Mouse (Mus musculus): ENCODE data around the gene Eif2d. TPM values are rescaled to one million over a fixed set of nuclear protein-coding genes. Genes with fewer than 3 reads are reported as not detected.
"Not testable (repeated sequence)": the region's sequence is repeated elsewhere in the genome, so short reads cannot be mapped to it uniquely, and the experiment has no call there.

The Eif2d gene
- polyA plus RNA-seq, 1 experiment from 2014 or later, result 58.0 TPM

- peak within 1 kb of the TSS; percentile 92 for H3K27ac ChIP-seq (ENCODE audit: low read length)
- H3K9me3 ChIP-seq (ENCODE audit: control insufficient read depth, low read length), result no peaks in the 10 kb centered on the region
- ATAC-seq, result peak; percentile 99
- H3K27me3 ChIP-seq (replicated peaks; ENCODE audit: control insufficient read depth, insufficient read depth, low read length), result no peaks in the 10 kb centered on the region
- peak within 1 kb of the TSS; percentile 93 for H3K4me2 ChIP-seq (ENCODE audit: low read depth, low read length)
- WGBS, result 3% methylated on average over 47 of the region's 49 CpGs
- H3K36me3 ChIP-seq (ENCODE audit: control insufficient read depth, insufficient read depth, low read length), result no peaks in the 10 kb centered on the region
- peak within 1 kb of the TSS; percentile 89 for H3K4me3 ChIP-seq (ENCODE audit: low read length)
- H3K4me1 ChIP-seq (ENCODE audit: control insufficient read depth, insufficient read depth, low read length), result peaks cover 5% of the 10 kb centered on the region
- H3K9ac ChIP-seq (ENCODE audit: low read depth, low read length), result peak within 1 kb of the TSS; percentile 79
Observed at GRCm38 (mm10) chr1:131138191-131139016, 14.6 kb upstream of the Eif2d start, which contains the start of gene Dyrk3. Gene Dyrk3, minus strand, starts transcription at chr1:131138340.

- no peak for ATAC-seq
- Histone ChIP-seq H3K36me3 (ENCODE audit: control insufficient read depth, insufficient read depth, low read length) (no peaks in the 10 kb centered on the region), H3K4me2 (ENCODE audit: low read depth, low read length) (peak overlapping the region; percentile 93), H3K9me3 (ENCODE audit: control insufficient read depth, low read length) (no peaks in the 10 kb centered on the region), H3K9ac (ENCODE audit: low read depth, low read length) (peak overlapping the region; percentile 70; the same call in 1 of the 2 replicates), H3K27me3 (replicated peaks; ENCODE audit: control insufficient read depth, insufficient read depth, low read length) (no peaks in the 10 kb centered on the region), H3K27ac (ENCODE audit: low read length) (no peak overlapping the region), H3K4me3 (ENCODE audit: low read length) (peak overlapping the region; percentile 89; the same call in 1 of the 2 replicates), H3K4me1 (ENCODE audit: control insufficient read depth, insufficient read depth, low read length) (peaks cover 5% of the 10 kb centered on the region)
- WGBS, result 64% methylated on average over 11 of the region's 11 CpGs
Observed at GRCm38 (mm10) chr1:131139102-131140095, 13.6 kb upstream of the Eif2d start.

- Histone ChIP-seq H3K4me2 (ENCODE audit: low read depth, low read length) (no peak overlapping the region), H3K27ac (ENCODE audit: low read length) (no peak overlapping the region), H3K9ac (ENCODE audit: low read depth, low read length) (no peak overlapping the region), H3K4me3 (ENCODE audit: low read length) (no peak overlapping the region), H3K27me3 (replicated peaks; ENCODE audit: control insufficient read depth, insufficient read depth, low read length) (no peaks in the 10 kb centered on the region), H3K9me3 (ENCODE audit: control insufficient read depth, low read length) (no peaks in the 10 kb centered on the region), H3K4me1 (ENCODE audit: control insufficient read depth, insufficient read depth, low read length) (peaks cover 5% of the 10 kb centered on the region), H3K36me3 (ENCODE audit: control insufficient read depth, insufficient read depth, low read length) (no peaks in the 10 kb centered on the region)
- ATAC-seq, result no peak
- 53% methylated on average over 2 of the region's 2 CpGs for WGBS
Observed at GRCm38 (mm10) chr1:131141449-131141848, 11.5 kb upstream of the Eif2d start.

GRCm38 (mm10) chr1:131142472-131142871 lies 10.5 kb upstream of the Eif2d start:
- Histone ChIP-seq H3K4me1 (ENCODE audit: control insufficient read depth, insufficient read depth, low read length) (peaks cover 5% of the 10 kb centered on the region), H3K36me3 (ENCODE audit: control insufficient read depth, insufficient read depth, low read length) (no peaks in the 10 kb centered on the region), H3K9me3 (ENCODE audit: control insufficient read depth, low read length) (no peaks in the 10 kb centered on the region), H3K4me2 (ENCODE audit: low read depth, low read length) (no peak overlapping the region), H3K9ac (ENCODE audit: low read depth, low read length) (no peak overlapping the region), H3K4me3 (ENCODE audit: low read length) (no peak overlapping the region), H3K27me3 (replicated peaks; ENCODE audit: control insufficient read depth, insufficient read depth, low read length) (no peaks in the 10 kb centered on the region), H3K27ac (ENCODE audit: low read length) (no peak overlapping the region)
- 86% methylated on average over 1 of the region's 1 CpGs for WGBS
- no peak for ATAC-seq

GRCm38 (mm10) chr1:131145222-131145621 lies 7.8 kb upstream of the Eif2d start:
- not testable (repeated sequence) for H3K27me3 ChIP-seq (replicated peaks; ENCODE audit: control insufficient read depth, insufficient read depth, low read length); ATAC-seq; H3K4me2 ChIP-seq (ENCODE audit: low read depth, low read length); H3K36me3 ChIP-seq (ENCODE audit: control insufficient read depth, insufficient read depth, low read length); H3K9ac ChIP-seq (ENCODE audit: low read depth, low read length); H3K27ac ChIP-seq (ENCODE audit: low read length); H3K9me3 ChIP-seq (ENCODE audit: control insufficient read depth, low read length); H3K4me1 ChIP-seq (ENCODE audit: control insufficient read depth, insufficient read depth, low read length); H3K4me3 ChIP-seq (ENCODE audit: low read length)
- 83% methylated on average over 3 of the region's 3 CpGs for WGBS

- no peaks in the 10 kb centered on the region for H3K9me3 ChIP-seq (ENCODE audit: control insufficient read depth, low read length)
- H3K4me3 ChIP-seq (ENCODE audit: low read length), result no peak overlapping the region
- no peaks in the 10 kb centered on the region for H3K27me3 ChIP-seq (replicated peaks; ENCODE audit: control insufficient read depth, insufficient read depth, low read length)
- no peak overlapping the region for H3K27ac ChIP-seq (ENCODE audit: low read length)
- no peak overlapping the region for H3K9ac ChIP-seq (ENCODE audit: low read depth, low read length)
- ATAC-seq, result no peak
- H3K4me1 ChIP-seq (ENCODE audit: control insufficient read depth, insufficient read depth, low read length), result no peaks in the 10 kb centered on the region
- no peaks in the 10 kb centered on the region for H3K36me3 ChIP-seq (ENCODE audit: control insufficient read depth, insufficient read depth, low read length)
- WGBS, result 85% methylated on average over 3 of the region's 3 CpGs
- no peak overlapping the region for H3K4me2 ChIP-seq (ENCODE audit: low read depth, low read length)
Observed at GRCm38 (mm10) chr1:131146181-131146614, 6.8 kb upstream of the Eif2d start.

GRCm38 (mm10) chr1:131149496-131149895 lies 3.5 kb upstream of the Eif2d start:
- no peak for ATAC-seq
- 73% methylated on average over 1 of the region's 1 CpGs for WGBS
- Histone ChIP-seq H3K36me3 (ENCODE audit: control insufficient read depth, insufficient read depth, low read length) (no peaks in the 10 kb centered on the region), H3K4me1 (ENCODE audit: control insufficient read depth, insufficient read depth, low read length) (peaks cover 6% of the 10 kb centered on the region; the same call in 1 of the 2 replicates), H3K27ac (ENCODE audit: low read length) (no peak overlapping the region), H3K4me3 (ENCODE audit: low read length) (no peak overlapping the region), H3K9ac (ENCODE audit: low read depth, low read length) (no peak overlapping the region), H3K4me2 (ENCODE audit: low read depth, low read length) (no peak overlapping the region), H3K27me3 (replicated peaks; ENCODE audit: control insufficient read depth, insufficient read depth, low read length) (no peaks in the 10 kb centered on the region), H3K9me3 (ENCODE audit: control insufficient read depth, low read length) (no peaks in the 10 kb centered on the region)

- no peak overlapping the region for H3K9ac ChIP-seq (ENCODE audit: low read depth, low read length)
- no peaks in the 10 kb centered on the region for H3K9me3 ChIP-seq (ENCODE audit: control insufficient read depth, low read length)
- WGBS, result 58% methylated on average over 2 of the region's 2 CpGs
Observed at GRCm38 (mm10) chr1:131155456-131155855, 2.5 kb downstream of the Eif2d start.

More at GRCm38 (mm10) chr1:131155456-131155855, 2.5 kb downstream of the Eif2d start:
- Histone ChIP-seq H3K4me1 (ENCODE audit: control insufficient read depth, insufficient read depth, low read length) (peaks cover 6% of the 10 kb centered on the region; the same call in 1 of the 2 replicates), H3K27me3 (replicated peaks; ENCODE audit: control insufficient read depth, insufficient read depth, low read length) (no peaks in the 10 kb centered on the region), H3K27ac (ENCODE audit: low read length) (no peak overlapping the region), H3K4me3 (ENCODE audit: low read length) (no peak overlapping the region), H3K4me2 (ENCODE audit: low read depth, low read length) (no peak overlapping the region), H3K36me3 (ENCODE audit: control insufficient read depth, insufficient read depth, low read length) (peaks cover 3% of the 10 kb centered on the region; the same call in 1 of the 2 replicates)
- no peak for ATAC-seq
